Mouse (Mus musculus): ENCODE results near the gene Vezf1. TPM values are rescaled to one million over a fixed set of nuclear protein-coding genes. Genes with fewer than 3 reads are reported as not detected.
A peak's percentile ranks its signal among the peaks of the same experiment; 100 is the strongest.

Gene Vezf1
- polyA plus RNA-seq, 1 experiment from 2014 or later, result 32.4 TPM

DNA sequence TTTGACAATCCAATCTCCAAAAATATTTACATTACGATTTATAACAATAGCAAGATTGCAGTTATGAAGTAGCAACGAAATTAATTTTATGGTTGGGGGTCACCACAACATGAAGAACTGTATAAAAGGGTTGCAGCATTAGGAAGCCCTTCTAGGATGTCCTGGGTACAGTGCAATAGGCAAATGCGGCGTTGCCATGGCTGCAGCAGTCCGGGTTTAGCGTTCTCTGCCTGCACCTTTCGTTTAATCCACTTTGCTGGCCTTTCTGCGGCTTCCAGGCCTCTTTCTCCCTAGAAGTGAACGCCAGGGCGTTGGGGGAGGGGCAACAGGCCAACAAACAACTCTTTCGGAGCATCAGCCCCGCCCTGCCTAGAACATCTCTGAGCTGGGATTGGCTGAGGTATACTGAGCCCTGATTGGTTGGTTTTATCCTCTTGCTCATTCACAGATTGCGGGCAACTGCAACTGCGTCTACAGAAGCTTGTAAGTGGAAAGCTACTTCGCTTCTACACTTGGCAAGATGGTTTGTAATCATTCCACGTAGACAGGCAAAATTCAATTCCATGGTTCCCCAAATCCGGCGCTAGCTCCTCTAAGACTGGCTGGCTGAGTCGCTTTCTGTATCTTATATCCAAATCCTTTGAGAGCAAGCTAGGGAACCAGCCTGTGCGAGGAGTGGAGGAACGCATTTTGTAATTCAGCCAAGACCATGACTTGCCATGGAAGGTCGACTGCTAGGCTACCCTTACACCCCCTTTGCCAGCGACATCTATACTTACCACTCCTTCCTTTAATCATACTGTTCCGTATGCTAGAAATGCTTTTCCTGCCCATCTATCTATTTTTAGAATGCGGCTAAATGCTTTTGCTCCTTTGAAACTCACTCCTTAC is 18.9 kb downstream of the Vezf1 start:
- no peaks in the 10 kb centered on the region for H3K27me3 ChIP-seq (replicated peaks)
- WGBS, result 6% methylated on average over 25 of the region's 25 CpGs
- ATAC-seq, result peak; percentile 98
- peak overlapping the region; percentile 64 for H3K4me2 ChIP-seq (replicated peaks)
- H3K4me3 ChIP-seq (replicated peaks), result peak overlapping the region; percentile 23
- no peaks in the 10 kb centered on the region for H3K9me3 ChIP-seq
- peak overlapping the region; percentile 11; the same call in 1 of the 2 replicates for H3K9ac ChIP-seq
- peak overlapping the region; percentile 63 for H3K27ac ChIP-seq
- 0 out of 2 replicates have a peak, but pooled peaks cover 5% of the 10 kb centered on the region for H3K36me3 ChIP-seq
- 0 out of 2 replicates have a peak, but pooled peaks cover 8% of the 10 kb centered on the region for H3K4me1 ChIP-seq (replicated peaks)

DNA sequence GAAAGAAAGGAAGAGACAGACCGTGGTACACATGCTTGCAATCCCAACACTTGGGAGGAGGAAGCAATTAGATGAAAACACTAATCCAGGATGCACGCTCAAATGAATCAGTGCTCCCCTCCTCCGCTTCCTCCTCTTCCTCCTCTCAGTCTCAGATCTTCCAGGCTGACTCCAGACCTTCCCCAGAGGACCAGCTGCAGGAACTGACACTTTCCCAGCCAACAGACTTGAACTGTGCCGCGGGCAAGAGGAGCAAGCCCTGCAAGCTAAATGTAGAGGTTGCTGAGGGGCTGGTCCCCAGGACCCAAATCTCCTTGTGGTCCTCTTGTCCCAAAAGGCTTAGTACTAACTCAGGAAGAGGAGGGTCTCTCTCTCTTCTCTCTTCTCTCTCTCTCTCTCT is 21.1 kb downstream of the Vezf1 start:
- no peak overlapping the region for H3K4me3 ChIP-seq (replicated peaks)
- ATAC-seq, result no peak
- 67% methylated on average over 5 of the region's 5 CpGs for WGBS
- H3K4me1 ChIP-seq (replicated peaks), result 0 out of 2 replicates have a peak, but pooled peaks cover 6% of the 10 kb centered on the region
- no peaks in the 10 kb centered on the region for H3K27me3 ChIP-seq (replicated peaks)
- H3K27ac ChIP-seq, result no peak overlapping the region
- no peak overlapping the region for H3K9ac ChIP-seq
- 0 out of 2 replicates have a peak, but pooled peaks cover 3% of the 10 kb centered on the region for H3K36me3 ChIP-seq
- no peaks in the 10 kb centered on the region for H3K9me3 ChIP-seq
- H3K4me2 ChIP-seq (replicated peaks), result no peak overlapping the region

DNA sequence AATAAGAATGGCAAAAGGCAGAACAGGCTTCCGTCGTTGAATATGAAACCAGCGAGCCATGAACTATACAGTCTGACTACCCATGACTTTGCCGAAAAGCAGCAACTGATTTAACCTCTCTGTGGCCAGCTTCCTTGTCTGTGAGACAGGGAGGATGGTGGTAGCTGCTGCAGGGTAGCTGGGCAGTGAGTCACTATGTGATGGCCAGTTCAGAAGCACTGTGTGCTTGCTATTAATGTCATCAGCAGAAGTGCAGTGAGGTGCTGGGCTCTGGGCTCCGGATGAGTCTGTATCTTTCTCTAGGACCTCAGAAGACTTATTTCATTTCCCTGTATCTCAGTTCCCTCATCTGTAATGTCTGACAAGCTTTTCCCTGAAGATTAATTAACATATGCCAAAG is 22.2 kb downstream of the Vezf1 start:
- no peak for ATAC-seq
- Histone ChIP-seq H3K36me3 (no peaks in the 10 kb centered on the region), H3K9ac (no peak overlapping the region), H3K4me2 (replicated peaks) (no peak overlapping the region), H3K4me1 (replicated peaks) (0 out of 2 replicates have a peak, but pooled peaks cover 6% of the 10 kb centered on the region), H3K27ac (no peak overlapping the region), H3K27me3 (replicated peaks) (no peaks in the 10 kb centered on the region), H3K9me3 (no peaks in the 10 kb centered on the region), H3K4me3 (replicated peaks) (no peak overlapping the region)
- WGBS, result 77% methylated on average over 5 of the region's 5 CpGs

DNA sequence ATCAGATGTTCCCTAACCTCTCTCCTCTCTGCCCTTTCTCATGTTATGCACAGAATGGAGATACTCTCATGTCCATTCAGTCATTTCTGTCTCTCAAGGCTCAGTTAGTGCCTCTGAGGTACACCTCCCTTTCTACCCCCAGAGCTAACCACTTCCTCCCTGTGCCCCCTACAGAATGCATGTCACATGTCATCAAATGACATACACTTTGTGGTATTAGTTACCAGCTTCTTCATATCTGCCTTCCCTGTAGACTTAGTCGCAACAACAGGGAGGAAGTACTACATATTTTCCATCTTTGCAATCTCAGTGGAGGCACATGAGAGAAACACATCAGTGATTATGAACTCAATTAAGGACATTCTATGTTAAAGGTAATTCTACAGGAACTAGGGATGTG is 23.9 kb downstream of the Vezf1 start:
- no peak for ATAC-seq

DNA sequence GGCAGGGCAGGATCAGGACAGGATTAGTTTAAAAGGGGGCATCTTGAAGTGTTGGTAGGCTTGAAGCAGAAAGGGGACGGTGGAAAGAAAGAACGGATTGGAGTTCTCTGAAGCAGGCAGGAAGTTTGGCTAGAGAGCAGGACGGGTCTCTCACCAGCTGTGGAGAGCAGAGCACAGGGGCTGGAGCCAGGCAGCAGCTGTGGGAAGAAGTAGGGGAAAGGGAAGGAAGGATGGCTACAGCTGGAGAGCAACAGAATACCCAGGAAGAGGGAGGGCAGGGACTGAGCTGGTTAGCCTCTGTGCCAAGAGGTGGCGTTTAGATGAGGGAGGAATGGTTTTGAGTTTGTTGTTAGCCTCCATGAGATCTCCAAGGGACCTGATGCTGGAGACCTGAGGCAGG is 29.1 kb downstream of the Vezf1 start:
- Histone ChIP-seq H3K4me2 (replicated peaks) (peak overlapping the region; percentile 94), H3K9ac (0 out of 2 replicates have a peak overlapping the region, but pooled peaks have one; percentile 4)
- ATAC-seq, result no peak

More for the DNA sequence above, 23.9 kb downstream of the Vezf1 start:
- no peaks in the 10 kb centered on the region for H3K27me3 ChIP-seq (replicated peaks)
- no peak overlapping the region for H3K4me2 ChIP-seq (replicated peaks)
- no peaks in the 10 kb centered on the region for H3K36me3 ChIP-seq
- H3K9me3 ChIP-seq, result no peaks in the 10 kb centered on the region
- H3K4me3 ChIP-seq (replicated peaks), result no peak overlapping the region
- 85% methylated on average over 1 of the region's 1 CpGs for WGBS
- H3K27ac ChIP-seq, result no peak overlapping the region
- H3K9ac ChIP-seq, result no peak overlapping the region
- H3K4me1 ChIP-seq (replicated peaks), result peaks cover 3% of the 10 kb centered on the region; the same call in 1 of the 2 replicates

DNA sequence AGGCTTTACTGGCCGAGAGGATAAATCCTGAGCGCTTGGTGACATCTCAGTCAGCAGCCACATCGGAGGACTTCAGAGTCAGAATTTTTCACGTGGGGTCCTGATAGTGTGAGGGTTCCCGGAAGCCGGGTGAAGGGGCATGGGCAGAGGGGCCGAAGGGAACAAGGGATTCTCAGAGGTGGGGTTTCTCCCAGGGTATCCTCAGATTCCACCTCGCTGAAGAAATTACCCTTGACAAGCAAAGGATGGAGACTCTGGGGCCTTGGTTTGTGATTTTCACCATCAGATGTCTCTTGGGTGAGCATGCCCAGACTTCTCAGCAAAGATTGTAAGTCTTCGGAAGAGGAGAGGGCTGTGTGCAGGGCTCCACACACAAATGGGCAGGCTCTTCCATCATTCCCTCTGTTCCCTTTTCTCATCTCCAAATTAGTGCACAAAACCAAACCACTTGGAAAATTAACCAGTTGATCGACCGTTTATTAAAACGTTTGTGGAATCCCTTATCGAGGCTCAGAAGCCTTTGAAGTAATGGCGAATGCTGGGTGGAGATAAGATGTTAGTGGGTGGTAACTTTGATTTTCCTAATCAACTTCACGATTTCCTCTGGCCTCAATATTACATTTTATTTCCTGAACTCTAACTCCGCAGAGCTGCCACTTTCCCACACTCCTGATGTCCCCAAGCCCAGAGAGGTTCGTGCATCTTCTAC is 30.1 kb downstream of the Vezf1 start, which contains the start of gene Cuedc1:
TSS of gene Cuedc1 (plus strand) at position 38 of the 709 bp plus-strand sequence.
- peak within 1 kb of the TSS; percentile 94 for H3K4me2 ChIP-seq (replicated peaks)
- H3K4me1 ChIP-seq (replicated peaks), result peaks cover 21% of the 10 kb centered on the region
- H3K9me3 ChIP-seq, result no peaks in the 10 kb centered on the region
- peak; percentile 15; the same call in 1 of the 2 replicates for ATAC-seq
- H3K36me3 ChIP-seq, result no peaks in the 10 kb centered on the region
- WGBS, result 31% methylated on average over 17 of the region's 17 CpGs
- peak within 1 kb of the TSS; percentile 92 for H3K27ac ChIP-seq
- H3K4me3 ChIP-seq (replicated peaks), result peak within 1 kb of the TSS; percentile 85
- peak within 1 kb of the TSS; percentile 77 for H3K9ac ChIP-seq
- H3K27me3 ChIP-seq (replicated peaks), result 0 out of 2 replicates have a peak, but pooled peaks cover 3% of the 10 kb centered on the region

More for the DNA sequence above, 29.1 kb downstream of the Vezf1 start:
- H3K4me3 ChIP-seq (replicated peaks), result no peak overlapping the region
- H3K36me3 ChIP-seq, result no peaks in the 10 kb centered on the region
- H3K4me1 ChIP-seq (replicated peaks), result peaks cover 21% of the 10 kb centered on the region
- WGBS, result 26% methylated on average over 4 of the region's 4 CpGs
- H3K27me3 ChIP-seq (replicated peaks), result 0 out of 2 replicates have a peak, but pooled peaks cover 3% of the 10 kb centered on the region
- H3K9me3 ChIP-seq, result no peaks in the 10 kb centered on the region
- peak overlapping the region; percentile 41 for H3K27ac ChIP-seq

DNA sequence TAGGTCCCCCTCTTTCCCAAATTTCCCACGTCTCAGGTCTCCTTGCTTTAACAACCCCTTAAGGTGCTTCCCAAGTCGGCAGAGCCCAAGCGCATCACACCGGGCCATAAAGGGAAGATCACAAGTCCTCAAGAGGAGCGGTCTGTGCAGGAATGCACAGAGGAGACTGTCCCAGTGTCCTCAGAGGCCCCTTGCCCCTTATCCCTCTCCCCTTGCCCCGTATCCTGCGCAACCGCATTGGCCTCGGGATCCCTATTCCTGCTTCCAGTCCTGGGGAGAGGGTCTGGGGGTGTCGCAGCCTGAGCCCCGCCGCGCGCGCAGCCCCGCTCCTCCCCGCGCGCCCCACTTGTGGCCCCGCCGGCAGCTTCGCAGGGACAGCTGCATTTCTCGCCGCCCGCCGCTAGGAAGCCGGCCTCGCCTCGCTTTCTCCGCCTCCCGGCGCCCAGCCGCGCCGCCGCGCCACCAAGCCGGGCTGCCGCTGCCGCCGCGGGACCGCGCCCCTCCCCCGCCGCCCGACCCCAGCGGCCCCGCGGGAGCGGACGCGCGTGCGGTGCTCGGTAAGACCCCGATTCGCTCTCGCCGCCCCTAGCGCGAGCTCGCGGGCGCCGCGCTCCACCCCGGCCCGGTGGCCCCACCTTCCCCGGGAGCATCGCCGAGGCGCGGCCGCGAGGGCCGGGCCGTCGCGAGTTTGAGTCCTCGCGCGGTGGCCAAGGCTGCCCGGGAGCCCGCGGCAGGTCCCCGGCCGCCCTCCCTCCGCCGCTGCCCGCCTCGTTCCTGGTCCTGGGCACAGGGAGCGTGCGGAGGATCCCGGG is 30.9 kb downstream of the Vezf1 start:
- H3K4me3 ChIP-seq (replicated peaks), result peak overlapping the region; percentile 85
- peak overlapping the region; percentile 94 for H3K4me2 ChIP-seq (replicated peaks)
- 0 out of 2 replicates have a peak, but pooled peaks cover 3% of the 10 kb centered on the region for H3K27me3 ChIP-seq (replicated peaks)
- peak; percentile 75 for ATAC-seq
- WGBS, result under 1% methylated on average over 87 of the region's 95 CpGs
- H3K9ac ChIP-seq, result peak overlapping the region; percentile 77
- peaks cover 21% of the 10 kb centered on the region for H3K4me1 ChIP-seq (replicated peaks)
- H3K27ac ChIP-seq, result peak overlapping the region; percentile 92
- H3K36me3 ChIP-seq, result no peaks in the 10 kb centered on the region
- H3K9me3 ChIP-seq, result no peaks in the 10 kb centered on the region

DNA sequence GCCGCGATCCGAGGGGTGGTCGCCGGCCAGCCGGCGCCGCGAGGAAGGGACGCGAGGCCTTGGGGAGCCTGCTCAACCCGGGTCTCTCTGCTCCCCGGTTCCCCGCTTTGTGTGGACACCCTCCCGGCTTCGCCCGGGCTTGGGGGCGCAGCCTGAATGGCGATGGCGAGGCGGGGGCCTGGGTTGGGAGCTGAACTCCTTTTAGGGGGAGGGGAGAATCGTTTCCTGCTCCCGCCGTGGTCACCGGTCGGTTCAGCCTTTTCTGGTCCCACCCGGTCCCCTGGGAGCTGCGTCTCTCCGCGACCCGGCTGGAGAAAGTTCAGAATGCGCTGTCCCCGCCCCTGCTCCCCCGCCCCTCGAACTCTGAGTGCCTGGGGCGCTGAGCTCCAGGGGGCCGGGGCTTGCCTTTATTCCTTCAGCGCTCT is 31.5 kb downstream of the Vezf1 start:
- H3K4me3 ChIP-seq (replicated peaks), result peak overlapping the region; percentile 85
- H3K36me3 ChIP-seq, result no peaks in the 10 kb centered on the region
- H3K27me3 ChIP-seq (replicated peaks), result 0 out of 2 replicates have a peak, but pooled peaks cover 3% of the 10 kb centered on the region
- no peaks in the 10 kb centered on the region for H3K9me3 ChIP-seq
- ATAC-seq, result peak; percentile 69
- H3K9ac ChIP-seq, result peak overlapping the region; percentile 77
- H3K27ac ChIP-seq, result peak overlapping the region; percentile 92
- peaks cover 21% of the 10 kb centered on the region for H3K4me1 ChIP-seq (replicated peaks)
- peak overlapping the region; percentile 94 for H3K4me2 ChIP-seq (replicated peaks)
- WGBS, result 2% methylated on average over 36 of the region's 38 CpGs

DNA sequence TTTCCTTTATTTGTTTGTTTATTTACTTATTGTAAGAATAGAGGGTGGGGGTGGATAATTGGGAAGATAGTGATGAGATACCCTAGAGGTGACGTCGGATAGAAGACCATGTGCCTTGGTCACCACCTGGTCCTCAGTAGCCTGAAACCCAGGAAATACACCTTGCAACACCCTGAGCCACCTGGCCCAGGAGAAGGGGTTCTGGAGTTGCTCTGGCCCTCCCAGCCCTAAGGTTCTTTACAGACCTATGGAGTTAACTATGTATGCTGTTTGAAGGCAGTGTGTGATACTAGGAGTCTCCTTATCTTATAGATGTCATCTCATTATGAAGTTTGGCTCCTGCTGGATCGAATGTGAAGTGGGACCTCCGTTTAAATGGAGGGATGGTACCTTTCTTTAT is 32.1 kb downstream of the Vezf1 start:
- Histone ChIP-seq H3K4me1 (replicated peaks) (peaks cover 21% of the 10 kb centered on the region), H3K9ac (no peak overlapping the region), H3K36me3 (no peaks in the 10 kb centered on the region), H3K4me3 (replicated peaks) (peak overlapping the region; percentile 85; the same call in 1 of the 2 replicates), H3K4me2 (replicated peaks) (peak overlapping the region; percentile 94), H3K9me3 (no peaks in the 10 kb centered on the region), H3K27me3 (replicated peaks) (0 out of 2 replicates have a peak, but pooled peaks cover 3% of the 10 kb centered on the region), H3K27ac (no peak overlapping the region)
- 43% methylated on average over 4 of the region's 4 CpGs for WGBS
- ATAC-seq, result no peak

DNA sequence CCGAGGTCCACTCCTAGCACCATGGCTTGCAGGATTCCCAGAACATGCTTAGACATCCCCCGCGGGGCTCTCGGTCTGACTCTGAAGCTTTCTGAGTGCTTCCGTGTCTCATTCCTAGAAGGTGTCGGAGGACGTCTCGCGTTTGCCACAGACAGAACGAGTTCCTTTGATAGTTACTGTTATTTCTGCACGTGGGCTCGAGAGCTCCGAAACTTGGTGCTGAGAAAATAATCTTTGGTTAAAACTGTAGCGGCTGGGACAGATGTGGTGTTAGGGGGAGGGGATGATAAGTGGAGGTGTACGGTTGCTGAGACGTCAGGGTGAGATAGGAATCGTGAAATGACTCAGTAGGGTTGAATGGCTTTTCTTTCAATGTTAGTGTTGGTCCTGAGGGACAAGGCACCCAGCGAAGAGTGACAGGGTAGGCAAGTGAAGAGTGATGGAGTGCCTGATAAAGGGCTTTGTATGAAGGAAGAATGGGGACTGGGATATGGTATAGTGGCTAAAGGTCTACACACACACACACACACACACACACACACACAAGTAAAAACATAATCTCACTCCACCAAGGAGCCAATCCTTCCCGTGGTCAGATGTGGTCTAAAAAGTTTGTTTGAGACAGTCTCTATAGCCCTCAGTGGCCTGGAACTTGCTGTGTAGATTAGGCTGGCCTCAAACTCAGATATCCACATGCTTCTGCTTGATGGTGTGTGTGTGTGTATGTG is 35.3 kb downstream of the Vezf1 start:
- 90% methylated on average over 19 of the region's 19 CpGs for WGBS

More for the DNA sequence above, 35.3 kb downstream of the Vezf1 start:
- no peak overlapping the region for H3K9ac ChIP-seq
- H3K9me3 ChIP-seq, result no peaks in the 10 kb centered on the region
- no peaks in the 10 kb centered on the region for H3K27me3 ChIP-seq (replicated peaks)
- H3K36me3 ChIP-seq, result no peaks in the 10 kb centered on the region
- no peak overlapping the region for H3K4me3 ChIP-seq (replicated peaks)
- ATAC-seq, result no peak
- H3K27ac ChIP-seq, result no peak overlapping the region
- no peak overlapping the region for H3K4me2 ChIP-seq (replicated peaks)
- peaks cover 16% of the 10 kb centered on the region for H3K4me1 ChIP-seq (replicated peaks)
